Mouse (Mus musculus): ENCODE results near the gene Odf3.

DNA sequence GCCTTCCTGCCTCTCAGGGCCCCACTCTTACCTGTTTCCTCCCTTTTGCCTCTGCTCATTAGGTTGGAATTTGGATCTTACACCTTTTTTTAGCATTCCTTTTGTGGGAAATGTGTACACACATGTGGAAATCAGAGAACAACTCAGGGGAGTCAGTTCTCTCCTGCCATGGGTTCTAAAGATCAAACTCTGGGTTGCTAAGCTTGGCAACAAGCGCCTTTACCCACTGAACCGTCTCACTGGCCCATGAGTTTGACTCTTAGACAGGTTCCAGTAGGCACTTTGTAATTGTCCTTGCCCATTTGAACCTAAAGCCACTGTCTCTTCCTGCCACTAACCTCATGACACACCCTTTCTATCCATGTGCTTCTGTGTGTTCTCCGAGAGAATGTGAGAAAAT lies 47.0 kb downstream of the Odf3 start:
- TF ChIP-seq CTCF (IDR thresholded peaks at IDR 0.05; ENCODE audit: low read depth, low read length) (no peak), TAL1 (conservative IDR thresholded peaks at IDR 0.05; ENCODE audit: low read depth, low read length) (no peak), GATA1 (IDR thresholded peaks at IDR 0.05; ENCODE audit: borderline replicate concordance, low read length) (no peak)
